Mouse (Mus musculus): Measurements from ENCODE around the gene Olfr1330.
"Not testable (repeated sequence)": the region's sequence is repeated elsewhere in the genome, so short reads cannot be mapped to it uniquely, and the experiment has no call there.

The Olfr1330 gene

DNA sequence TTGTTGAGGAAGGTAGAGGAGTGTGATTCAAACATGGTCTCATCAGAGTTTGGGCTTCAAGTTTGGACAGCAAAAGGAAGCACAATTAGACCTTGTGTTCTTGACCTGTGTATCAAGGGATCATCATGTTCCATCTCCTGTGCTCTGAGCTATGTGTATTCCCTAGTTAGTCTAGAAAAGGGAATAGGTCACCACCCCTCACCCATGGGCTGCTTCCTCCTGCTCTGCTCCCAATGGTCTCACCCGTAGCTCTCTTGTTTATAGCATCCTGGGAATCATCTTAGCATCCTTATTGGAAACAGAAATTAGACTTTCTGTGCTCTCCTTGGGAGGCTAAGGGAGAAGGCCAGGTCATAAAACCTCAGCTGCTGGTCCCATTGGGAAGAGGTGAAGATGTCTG, at the start of gene Olfr1330:
Olfr1330 (plus strand) TSS at position 301 of the 400 bp plus-strand sequence.
- DNase-seq (ENCODE audit: low read depth), result no peak

DNA sequence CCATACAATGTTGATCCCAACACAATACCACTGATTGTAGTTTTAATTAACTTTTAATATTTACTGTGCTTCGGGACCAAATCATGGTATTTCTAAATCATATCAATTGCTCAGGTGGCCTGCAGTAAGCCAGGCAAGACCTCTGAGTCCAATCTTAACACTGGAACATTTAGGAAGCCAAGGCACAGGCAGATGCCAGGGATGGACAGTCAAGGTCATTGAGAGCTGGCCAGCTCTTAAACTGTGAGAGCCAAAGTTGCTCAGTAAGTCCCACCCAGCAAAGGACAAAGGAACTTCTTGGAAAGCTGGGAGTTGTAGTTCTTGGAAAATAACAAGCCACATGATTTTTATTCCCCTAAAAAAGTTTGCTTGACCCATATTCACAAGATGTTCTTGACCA, 26.6 kb upstream of the Olfr1330 start:
- no peak for DNase-seq (ENCODE audit: low read depth)

DNA sequence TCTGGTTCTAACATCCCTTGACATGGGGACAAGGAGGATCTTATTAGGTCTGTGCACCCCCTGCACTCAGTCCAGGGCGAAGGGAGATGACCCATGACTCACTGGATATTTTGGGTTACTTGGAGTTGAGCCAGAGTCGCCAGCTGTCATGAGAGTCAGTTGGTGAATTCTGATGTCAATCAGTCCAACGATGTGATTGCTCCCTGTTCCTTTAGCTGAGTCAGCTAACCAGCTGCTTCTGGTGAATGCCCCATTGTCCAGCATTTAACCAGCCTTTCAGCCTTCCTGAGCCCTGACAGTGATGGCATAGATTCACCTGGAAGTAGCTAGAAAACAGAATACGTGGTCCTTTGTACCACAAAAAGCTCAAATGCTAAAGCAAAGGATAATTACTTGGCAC, 25.7 kb upstream of the Olfr1330 start:
- DNase-seq (ENCODE audit: low read depth), result no peak

DNA sequence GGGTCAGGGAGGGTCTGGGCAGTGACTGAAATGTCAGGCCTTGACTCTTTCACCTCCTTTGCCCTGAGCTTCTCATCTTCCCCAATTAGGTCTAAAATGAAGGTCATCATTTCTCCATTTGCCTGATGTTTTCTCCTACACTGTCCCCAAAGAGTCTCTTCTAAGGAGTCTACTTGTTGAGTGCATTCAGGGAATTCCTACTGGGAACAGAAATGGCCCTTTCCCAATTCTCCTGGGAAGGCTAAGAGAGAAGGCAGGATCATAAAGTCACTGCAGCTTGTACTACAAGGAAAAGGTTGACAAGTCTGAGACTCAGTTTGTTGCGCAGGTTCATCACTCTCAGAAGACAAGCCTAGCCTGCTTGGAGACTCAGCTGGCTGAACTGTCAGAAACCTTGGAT, 24.0 kb upstream of the Olfr1330 start, which contains the start of gene Olfr1331:
Olfr1331 (plus strand) TSS at position 301 of the 400 bp plus-strand sequence.
- DNase-seq (ENCODE audit: low read depth), result no peak

DNA sequence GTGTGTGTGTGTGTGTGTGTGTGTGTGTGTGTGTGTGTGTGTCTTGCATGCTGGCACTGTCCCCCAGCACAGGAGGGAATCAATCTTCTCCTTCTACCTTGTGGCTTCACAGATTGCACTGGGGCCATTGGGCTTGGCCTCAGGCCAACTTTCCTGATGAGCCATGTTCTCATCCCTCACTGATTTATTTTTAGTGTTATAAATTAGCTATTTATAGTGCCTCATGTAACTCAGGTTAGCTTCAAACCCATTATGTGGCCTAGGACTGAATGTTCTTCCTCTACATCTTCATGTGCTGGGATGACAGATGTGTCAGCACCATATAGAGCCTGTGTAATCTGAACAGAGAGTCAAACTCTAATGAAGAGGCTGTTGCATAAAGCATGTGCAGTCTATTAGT, 20.8 kb upstream of the Olfr1330 start:
- DNase-seq (ENCODE audit: low read depth), result no peak

GRCm38 (mm10) chr4:118901981-118902380, 13.6 kb downstream of the Olfr1330 start:
- DNase-seq (ENCODE audit: low read depth), result no peak

DNA sequence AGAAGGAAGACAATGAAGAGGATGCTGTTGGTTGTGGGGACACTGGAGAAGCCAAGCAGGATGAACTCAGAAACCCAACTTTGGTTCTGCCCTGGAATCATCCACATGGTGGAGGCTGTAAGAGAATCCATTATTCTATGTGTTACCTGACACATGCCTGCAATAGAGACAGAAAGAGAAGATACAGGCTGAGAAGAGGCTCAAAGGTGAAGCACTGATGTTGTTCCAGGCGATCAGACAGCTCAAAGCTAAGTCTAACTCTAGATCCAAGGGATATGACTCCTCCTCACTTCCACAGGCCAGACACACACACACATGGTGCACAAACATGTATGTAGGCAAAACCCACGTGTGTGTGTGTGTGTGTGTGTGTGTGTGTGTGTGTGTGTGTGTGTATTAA, 29.0 kb downstream of the Olfr1330 start, which contains the start of gene Olfr1329:
Olfr1329 (minus strand) TSS at position 101 of the 400 bp plus-strand sequence.
- DNase-seq (ENCODE audit: low read depth), result not testable (repeated sequence)

DNA sequence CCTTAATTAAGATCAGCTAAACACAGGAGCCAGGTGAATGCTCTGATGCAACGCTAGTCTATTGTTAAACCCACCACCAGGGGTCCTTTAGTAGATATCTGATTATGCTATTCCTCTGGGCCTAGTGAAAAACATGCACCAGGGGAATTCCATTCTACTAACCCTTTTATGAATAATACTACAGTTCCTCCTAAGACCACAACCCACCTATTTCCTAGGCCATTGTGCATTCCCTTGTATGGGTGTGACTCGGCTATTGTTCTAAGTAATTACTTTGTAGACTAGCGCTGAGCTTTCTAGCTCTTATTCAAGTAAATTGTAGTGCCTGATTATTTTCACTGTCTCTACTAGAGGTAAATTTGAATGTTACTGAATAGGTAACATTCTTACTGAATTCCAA, 42.9 kb downstream of the Olfr1330 start:
- DNase-seq (ENCODE audit: low read depth), result not testable (repeated sequence)

- no peak for DNase-seq (ENCODE audit: low read depth)
Observed at GRCm38 (mm10) chr4:118938512-118938911, 50.1 kb downstream of the Olfr1330 start, which contains the start of gene Olfr1328. TSS of gene Olfr1328 (minus strand) at chr4:118938612.
